Comparison of ENCODE assay signal across 11 mouse cellular contexts in genomic region chr7:135736581-135736886, GRCm38 (mm10). TPM values are rescaled to one million over a fixed set of nuclear protein-coding genes. Genes with fewer than 3 reads are reported as not detected.
DNase-seq lines count a peak whose midpoint lies in the region; ATAC-seq and TF ChIP-seq lines count a peak whose summit lies in the region.
"Had no signal": no experiment of that assay in that cellular context is flagged by ENCODE, and none has a peak within 500 bp of the region (broad histone marks: within the 10 kb centered on the region; RNA-seq: fewer than 3 reads in every experiment).

No protein-coding gene starts in this region.

- H3K9me3 ChIP-seq in intestine, embryonic 14.5 days (ENCODE audit: control insufficient read depth, low read length): no peaks in the 10 kb centered on the region
- no peaks in the 10 kb centered on the region for H3K9me3 ChIP-seq in intestine, embryonic 16.5 days (ENCODE audit: control insufficient read depth, low read length)
- no peaks in the 10 kb centered on the region for H3K9me3 ChIP-seq in midbrain, embryonic 12.5 days
- no peaks in the 10 kb centered on the region for H3K9me3 ChIP-seq in midbrain, embryonic 14.5 days (ENCODE audit: control insufficient read depth, low read length)
- H3K9me3 ChIP-seq in forebrain, postnatal 0 days (ENCODE audit: low read length): no peaks in the 10 kb centered on the region
- H3K9me3 ChIP-seq in intestine, postnatal 0 days (ENCODE audit: control insufficient read depth): no peaks in the 10 kb centered on the region
- H3K9me3 ChIP-seq: embryonic facial prominence, embryonic 13.5 days had no signal

- no peaks in the 10 kb centered on the region for H3K4me1 ChIP-seq in intestine, embryonic 14.5 days (replicated peaks; ENCODE audit: control insufficient read depth, insufficient read depth, low read length)
- peaks cover 8% of the 10 kb centered on the region; the same call in 1 of the 2 replicates for H3K4me1 ChIP-seq in intestine, embryonic 16.5 days (ENCODE audit: control insufficient read depth, insufficient read depth, low read length)
- H3K4me1 ChIP-seq in midbrain, embryonic 12.5 days: 0 out of 2 replicates have a peak, but pooled peaks cover 3% of the 10 kb centered on the region
- no peaks in the 10 kb centered on the region for H3K4me1 ChIP-seq in midbrain, embryonic 14.5 days (ENCODE audit: control insufficient read depth, insufficient read depth, low read length)
- H3K4me1 ChIP-seq in forebrain, postnatal 0 days (ENCODE audit: insufficient read depth): no peaks in the 10 kb centered on the region
- H3K4me1 ChIP-seq in intestine, postnatal 0 days (replicated peaks; ENCODE audit: control insufficient read depth, insufficient read depth, low read length): 0 out of 2 replicates have a peak, but pooled peaks cover 3% of the 10 kb centered on the region
- H3K4me1 ChIP-seq in cerebellum, adult 2 months (ENCODE audit: control insufficient read depth, insufficient read depth, low read length): no peaks in the 10 kb centered on the region

- no peak overlapping the region for H3K27ac ChIP-seq in intestine, embryonic 14.5 days (ENCODE audit: low read depth)
- no peak overlapping the region for H3K27ac ChIP-seq in intestine, embryonic 16.5 days (ENCODE audit: low read length)
- H3K27ac ChIP-seq in midbrain, embryonic 12.5 days (replicated peaks): no peak overlapping the region
- no peak overlapping the region for H3K27ac ChIP-seq in midbrain, embryonic 14.5 days (replicated peaks; ENCODE audit: low read depth, low read length)
- H3K27ac ChIP-seq in forebrain, postnatal 0 days (ENCODE audit: low read depth, low read length): no peak overlapping the region
- no peak overlapping the region for H3K27ac ChIP-seq in intestine, postnatal 0 days (ENCODE audit: low read depth, low read length)
- H3K27ac ChIP-seq in cerebellum, adult 2 months (ENCODE audit: insufficient read depth, low read length): no peak overlapping the region

- DNase-seq in intestine, embryonic 14.5 days (ENCODE audit: low spot score): no peak
- DNase-seq in midbrain, embryonic 14.5 days: no peak
- no peak for DNase-seq in forebrain, postnatal 0 days
- no peak for DNase-seq in cerebellum, postnatal 10 days
- DNase-seq in cerebellum, adult 2 months: no peak

- no peak overlapping the region for H3K9ac ChIP-seq in intestine, embryonic 14.5 days (ENCODE audit: low read length)
- no peak overlapping the region for H3K9ac ChIP-seq in intestine, embryonic 16.5 days (ENCODE audit: low read depth, low read length)
- H3K9ac ChIP-seq in midbrain, embryonic 12.5 days (replicated peaks): no peak overlapping the region
- H3K9ac ChIP-seq in midbrain, embryonic 14.5 days (replicated peaks; ENCODE audit: low read length): no peak overlapping the region
- no peak overlapping the region for H3K9ac ChIP-seq in forebrain, postnatal 0 days
- H3K9ac ChIP-seq in intestine, postnatal 0 days (ENCODE audit: low read depth, low read length): no peak overlapping the region
- H3K9ac ChIP-seq: embryonic facial prominence, embryonic 13.5 days had no signal

- H3K4me3 ChIP-seq in intestine, embryonic 14.5 days (ENCODE audit: low read depth, low read length): no peak overlapping the region
- H3K4me3 ChIP-seq in intestine, embryonic 16.5 days (ENCODE audit: low read length): no peak overlapping the region
- no peak overlapping the region for H3K4me3 ChIP-seq in midbrain, embryonic 12.5 days
- H3K4me3 ChIP-seq in midbrain, embryonic 14.5 days (replicated peaks; ENCODE audit: low read depth, low read length): no peak overlapping the region
- no peak overlapping the region for H3K4me3 ChIP-seq in forebrain, postnatal 0 days (ENCODE audit: low read depth, low read length)
- H3K4me3 ChIP-seq in intestine, postnatal 0 days (ENCODE audit: low read depth, low read length): no peak overlapping the region
- no peak overlapping the region for H3K4me3 ChIP-seq in cerebellum, adult 2 months (replicated peaks; ENCODE audit: insufficient read depth, low read depth, low read length)
- H3K4me3 ChIP-seq: myocyte had no signal

- no peak for TF ChIP-seq POLR2A in cerebellum, adult 2 months (IDR thresholded peaks at IDR 0.05; ENCODE audit: borderline replicate concordance, insufficient read depth, low read length)

- H3K27me3 ChIP-seq in intestine, embryonic 14.5 days (replicated peaks; ENCODE audit: control insufficient read depth, insufficient read depth, low read length): no peaks in the 10 kb centered on the region
- no peaks in the 10 kb centered on the region for H3K27me3 ChIP-seq in intestine, embryonic 16.5 days (replicated peaks; ENCODE audit: control insufficient read depth, insufficient read depth, low read length)
- no peaks in the 10 kb centered on the region for H3K27me3 ChIP-seq in midbrain, embryonic 12.5 days
- no peaks in the 10 kb centered on the region for H3K27me3 ChIP-seq in midbrain, embryonic 14.5 days (ENCODE audit: control insufficient read depth, insufficient read depth, low read length)
- H3K27me3 ChIP-seq in forebrain, postnatal 0 days (ENCODE audit: insufficient read depth, low read length): no peaks in the 10 kb centered on the region
- no peaks in the 10 kb centered on the region for H3K27me3 ChIP-seq in intestine, postnatal 0 days (replicated peaks; ENCODE audit: control insufficient read depth, insufficient read depth, low read length)
- H3K27me3 ChIP-seq in cerebellum, adult 2 months (ENCODE audit: control insufficient read depth, insufficient read depth, low read length): no peaks in the 10 kb centered on the region; the same call in 1 of the 2 replicates
- H3K27me3 ChIP-seq: embryonic facial prominence, embryonic 13.5 days; Patski had no signal

- WGBS in intestine, embryonic 14.5 days: 57% methylated on average over 3 of the region's 3 CpGs
- 39% methylated on average over 3 of the region's 3 CpGs for WGBS in intestine, embryonic 16.5 days
- 41% methylated on average over 3 of the region's 3 CpGs for WGBS in midbrain, embryonic 12.5 days
- 37% methylated on average over 3 of the region's 3 CpGs for WGBS in midbrain, embryonic 14.5 days
- 35% methylated on average over 3 of the region's 3 CpGs for WGBS in forebrain, postnatal 0 days
- WGBS in intestine, postnatal 0 days: 46% methylated on average over 3 of the region's 3 CpGs
- 47% methylated on average over 3 of the region's 3 CpGs for WGBS in cerebellum, adult 2 months

- no peak overlapping the region for H3K4me2 ChIP-seq in intestine, embryonic 14.5 days (ENCODE audit: low read length)
- no peak overlapping the region for H3K4me2 ChIP-seq in intestine, embryonic 16.5 days (ENCODE audit: low read depth, low read length)
- no peak overlapping the region for H3K4me2 ChIP-seq in midbrain, embryonic 12.5 days (replicated peaks)
- no peak overlapping the region for H3K4me2 ChIP-seq in midbrain, embryonic 14.5 days (ENCODE audit: low read length)
- H3K4me2 ChIP-seq in forebrain, postnatal 0 days (ENCODE audit: low read depth): peak overlapping the region; percentile 47; the same call in 1 of the 2 replicates
- H3K4me2 ChIP-seq in intestine, postnatal 0 days (replicated peaks; ENCODE audit: low read depth): no peak overlapping the region; the same call in 1 of the 2 replicates

- no peaks in the 10 kb centered on the region for H3K36me3 ChIP-seq in intestine, embryonic 14.5 days (ENCODE audit: control insufficient read depth, insufficient read depth, low read length)
- no peaks in the 10 kb centered on the region for H3K36me3 ChIP-seq in intestine, embryonic 16.5 days (ENCODE audit: control insufficient read depth, insufficient read depth, low read length)
- H3K36me3 ChIP-seq in midbrain, embryonic 12.5 days: no peaks in the 10 kb centered on the region
- no peaks in the 10 kb centered on the region for H3K36me3 ChIP-seq in midbrain, embryonic 14.5 days (ENCODE audit: control insufficient read depth, insufficient read depth, low read length)
- no peaks in the 10 kb centered on the region for H3K36me3 ChIP-seq in forebrain, postnatal 0 days (ENCODE audit: insufficient read depth)
- H3K36me3 ChIP-seq in intestine, postnatal 0 days (ENCODE audit: control insufficient read depth, insufficient read depth): no peaks in the 10 kb centered on the region
- H3K36me3 ChIP-seq: embryonic facial prominence, embryonic 13.5 days had no signal

- TF ChIP-seq CTCF in forebrain, postnatal 0 days (IDR thresholded peaks at IDR 0.05; ENCODE audit: low read depth): no peak
- TF ChIP-seq CTCF in intestine, postnatal 0 days (IDR thresholded peaks at IDR 0.05; ENCODE audit: low read depth): no peak
- no peak for TF ChIP-seq CTCF in cerebellum, adult 2 months (IDR thresholded peaks at IDR 0.05; ENCODE audit: borderline replicate concordance, insufficient read depth, low read depth, low read length)

- ATAC-seq in intestine, embryonic 14.5 days (replicated peaks; ENCODE audit: low FRiP score, low TSS enrichment, low read depth): peak; percentile 57
- no peak; the same call in 1 of the 2 replicates for ATAC-seq in intestine, embryonic 16.5 days
- peak; percentile 52; the same call in 1 of the 2 replicates for ATAC-seq in midbrain, embryonic 12.5 days (ENCODE audit: low FRiP score, low read depth)
- no peak for ATAC-seq in midbrain, embryonic 14.5 days (ENCODE audit: low FRiP score, low TSS enrichment)
- ATAC-seq in forebrain, postnatal 0 days: no peak
- ATAC-seq in intestine, postnatal 0 days: 0 out of 2 replicates have a peak, but pooled peaks have one; percentile 3

RNA-seq across cellular contexts. Expression of gene Mki67, which starts 20.4 kb away (rescaled TPM):
- polyA plus RNA-seq in intestine, embryonic 14.5 days (2014; fragmentation: Nextera tagmentation; extraction: Ambion mirVana): 55.7 and 56.3 TPM in 2 replicates
- 20.2 and 23.2 TPM in 2 replicates for polyA plus RNA-seq in intestine, embryonic 16.5 days (2015; fragmentation: Nextera tagmentation; extraction: Ambion mirVana)
- polyA plus RNA-seq in midbrain, embryonic 12.5 days (2016; fragmentation: Nextera tagmentation; extraction: Ambion mirVana): 50.9 and 54.9 TPM in 2 replicates
- 6.4 and 12.5 TPM in 2 replicates for polyA plus RNA-seq in midbrain, embryonic 14.5 days (2014; fragmentation: Nextera tagmentation; extraction: Ambion mirVana)
- 9.2 and 15.8 TPM in 2 replicates for total RNA-seq in forebrain, postnatal 0 days (2014; rRNA removed)
- polyA plus RNA-seq in forebrain, postnatal 0 days (2015; fragmentation: Nextera tagmentation; extraction: Ambion mirVana): 2.4 and 4.0 TPM in 2 replicates
- 8.7 and 9.0 TPM in 2 replicates for polyA plus RNA-seq in intestine, postnatal 0 days (2015; fragmentation: Nextera tagmentation; extraction: Ambion mirVana)
- polyA plus RNA-seq in cerebellum, adult 2 months (2012; rRNA removed): 0.10 TPM in 2 replicates

Comparison
In these comparisons a context has a peak if more than half of its experiments do, and no peak if none do; other contexts are left out.
1. ATAC-seq: peak in intestine, embryonic 14.5 days (single experiment), midbrain, embryonic 12.5 days (single experiment) and intestine, postnatal 0 days (single experiment); none in intestine, embryonic 16.5 days (single experiment), midbrain, embryonic 14.5 days (single experiment) and forebrain, postnatal 0 days (single experiment).